Mouse (Mus musculus) gastrocnemius, postnatal 25 days (tissue): ENCODE measurements around the gene Dtd1. TPM values are rescaled to one million over a fixed set of nuclear protein-coding genes. Genes with fewer than 3 reads are reported as not detected.
A peak's percentile ranks its signal among the peaks of the same experiment; 100 is the strongest.

Experiments
- DNase-seq: peaks from one replicate; pipeline ENCODE4 v3.0.0; 2022
- total RNA-seq, 2 experiments: library from RNA; stranded (reverse); gene quantifications; 1 replicate in 1 of 2; 2 replicates in 1 of 2; pipeline ENCODE4 v1.2.3; 2021

The Dtd1 gene
- total RNA-seq, 2 experiments from 2014 or later: 8.4 to 11.7 TPM

DNA sequence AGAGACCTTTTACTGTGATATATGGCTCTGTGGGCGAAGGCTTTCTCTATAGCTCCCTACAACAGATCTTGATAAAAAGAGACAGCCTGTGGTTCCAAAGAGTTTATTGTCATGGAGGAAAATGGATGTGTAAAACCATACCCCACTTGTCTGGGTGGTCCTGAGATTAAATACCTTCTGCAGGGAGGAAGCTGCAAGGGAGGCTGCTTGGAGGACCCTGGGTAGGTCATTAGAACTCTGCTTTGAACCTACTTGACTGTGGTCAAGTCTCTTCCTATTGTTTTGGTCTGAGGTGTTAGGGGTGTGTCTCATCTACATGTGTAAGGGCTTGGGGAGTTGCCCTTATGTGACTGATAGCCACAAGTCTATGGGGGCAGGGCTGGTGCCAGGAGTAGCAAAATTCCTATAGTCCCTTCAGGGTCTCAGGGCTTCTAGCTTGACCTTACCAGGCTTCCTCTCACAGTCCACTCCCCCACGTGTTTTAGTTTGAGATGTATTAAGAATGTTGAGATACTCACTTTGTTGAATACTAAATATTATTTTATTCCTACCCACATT lies 115.6 kb downstream of the Dtd1 start:
- DNase-seq: no peak

DNA sequence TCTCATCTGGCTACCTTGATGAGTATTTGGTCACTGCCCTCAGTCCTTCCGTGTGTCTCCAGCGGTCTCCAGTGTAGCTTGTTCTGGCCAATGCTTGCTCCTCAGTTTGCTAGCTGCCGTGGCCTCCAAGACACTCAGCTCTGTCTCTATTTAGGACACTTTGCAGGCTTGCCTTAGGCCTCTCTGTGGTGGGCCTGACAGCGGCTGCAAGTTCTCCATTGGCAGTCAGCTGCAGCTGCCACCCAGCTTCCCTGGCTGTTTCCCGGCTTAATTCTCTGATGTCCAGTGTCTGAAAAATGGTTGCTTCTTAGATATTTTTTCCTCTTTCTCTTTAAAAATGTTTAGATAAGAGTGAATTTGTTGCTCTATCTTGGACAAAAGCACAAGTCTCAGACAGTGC lies 116.6 kb downstream of the Dtd1 start:
- DNase-seq: no peak

DNA sequence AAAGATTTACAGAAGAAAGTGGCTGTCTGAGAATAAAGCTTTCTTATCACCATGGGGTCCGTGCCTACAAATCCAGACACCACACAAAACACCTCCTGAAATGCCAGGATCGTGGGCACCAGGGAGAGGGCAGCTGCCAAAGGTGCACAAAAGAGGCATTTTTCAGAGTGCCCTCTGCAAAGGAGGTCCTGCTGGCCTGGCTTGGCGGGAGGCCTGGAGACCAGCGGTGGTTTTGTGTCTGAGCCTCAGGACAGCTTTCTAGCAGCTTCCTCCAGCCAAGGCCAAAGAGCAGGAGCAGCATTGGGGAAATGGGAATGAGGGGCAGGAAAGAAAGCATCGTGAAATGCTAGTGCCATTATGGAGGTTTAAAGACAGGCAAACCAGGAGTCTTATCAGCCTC lies 118.6 kb downstream of the Dtd1 start:
- no peak for DNase-seq

DNA sequence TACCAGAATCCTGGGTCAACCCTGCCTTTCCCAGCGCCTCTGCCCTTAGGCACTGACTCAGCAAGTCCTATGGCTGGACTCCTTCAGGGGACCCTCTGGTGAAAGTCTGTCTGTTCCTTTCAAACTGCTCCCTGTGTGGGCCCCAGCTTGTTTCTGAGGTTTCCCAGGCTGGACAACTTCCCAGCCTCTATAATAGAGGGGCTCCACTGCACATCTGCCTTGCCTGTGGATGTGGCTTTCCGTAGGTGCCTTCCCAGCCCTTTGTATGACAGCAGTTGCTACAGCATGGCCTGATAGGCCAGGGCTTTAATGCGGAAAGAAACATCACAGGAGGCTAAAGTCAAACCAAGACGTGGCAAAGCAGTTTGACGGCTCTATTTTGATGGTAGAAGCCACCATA lies 119.6 kb downstream of the Dtd1 start:
- no peak for DNase-seq

DNA sequence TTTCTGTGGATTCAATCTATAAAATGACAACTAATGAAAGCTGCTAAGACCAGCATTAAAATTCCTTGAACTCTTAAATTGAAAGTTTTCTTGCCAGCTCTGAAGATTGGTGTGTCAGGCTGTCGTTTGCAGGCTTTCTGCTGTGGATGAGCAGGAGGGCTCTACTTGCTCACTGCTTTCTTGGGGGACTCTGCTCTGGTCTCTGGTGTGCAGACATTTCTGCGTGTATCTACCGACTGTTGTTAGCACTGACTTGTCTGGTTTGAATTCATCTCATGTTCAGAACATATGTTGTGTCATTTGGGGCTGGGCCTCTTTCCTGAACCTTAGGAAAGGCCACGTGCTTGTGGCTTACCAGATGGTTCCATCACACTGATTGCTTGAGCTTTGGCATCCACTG lies 120.0 kb downstream of the Dtd1 start:
- DNase-seq: no peak

GRCm38 (mm10) chr2:144720407-144720959 lies 120.8 kb downstream of the Dtd1 start:
- DNase-seq: no peak

DNA sequence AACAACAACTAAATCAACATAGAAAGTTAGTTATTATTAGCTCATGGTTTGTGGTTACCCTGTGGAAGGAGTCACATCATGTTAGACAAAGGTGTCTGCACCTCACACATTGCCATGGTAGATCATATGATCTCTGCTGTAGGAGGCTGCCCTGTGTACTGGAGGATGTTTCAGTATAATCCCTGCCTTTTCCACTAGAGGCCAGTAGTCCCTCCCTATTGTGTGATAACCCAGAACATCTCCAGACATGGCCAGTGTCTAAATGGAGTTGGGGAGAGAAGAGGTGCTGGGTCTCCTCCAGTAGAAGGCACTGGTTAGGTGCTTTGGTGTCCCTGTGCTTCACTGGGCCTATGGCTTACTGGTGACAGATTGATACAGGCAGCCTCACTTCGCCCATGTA lies 125.0 kb downstream of the Dtd1 start:
- no peak for DNase-seq

- no peak for DNase-seq
Observed at GRCm38 (mm10) chr2:144727136-144727535, 127.4 kb downstream of the Dtd1 start.

- no peak for DNase-seq
Observed at GRCm38 (mm10) chr2:144729776-144730175, 130.1 kb downstream of the Dtd1 start.

- DNase-seq: no peak
Observed at GRCm38 (mm10) chr2:144738161-144738560, 138.5 kb downstream of the Dtd1 start.

- DNase-seq: peak; percentile 58
Observed at GRCm38 (mm10) chr2:144738576-144738975, 138.9 kb downstream of the Dtd1 start.

GRCm38 (mm10) chr2:144740577-144740997 lies 140.9 kb downstream of the Dtd1 start:
- DNase-seq: no peak

GRCm38 (mm10) chr2:144741973-144742372 lies 142.3 kb downstream of the Dtd1 start:
- no peak for DNase-seq

GRCm38 (mm10) chr2:144743316-144743715 lies 143.6 kb downstream of the Dtd1 start:
- no peak for DNase-seq

DNA sequence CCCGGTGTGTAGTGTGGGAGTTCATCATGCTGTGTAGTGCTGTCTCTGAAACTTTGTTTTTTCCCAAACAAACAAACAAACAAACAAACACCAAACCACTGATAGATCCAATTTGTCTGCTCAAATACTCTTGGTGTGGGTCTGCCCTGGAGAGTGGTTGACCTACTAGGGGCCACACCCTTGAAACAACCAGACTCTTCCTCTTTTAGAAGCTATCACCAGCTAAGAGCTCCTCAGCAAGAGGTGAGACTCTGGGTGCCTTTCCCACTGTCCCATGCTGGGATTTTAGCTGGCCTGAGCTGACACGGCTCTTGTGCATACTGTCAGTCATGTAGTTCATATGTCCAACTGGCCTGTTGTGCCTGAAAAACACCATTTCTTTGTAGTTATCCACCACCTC lies 145.6 kb downstream of the Dtd1 start:
- no peak for DNase-seq

- DNase-seq: peak; percentile 58
Observed at GRCm38 (mm10) chr2:144746046-144746783, 146.5 kb downstream of the Dtd1 start.

DNA sequence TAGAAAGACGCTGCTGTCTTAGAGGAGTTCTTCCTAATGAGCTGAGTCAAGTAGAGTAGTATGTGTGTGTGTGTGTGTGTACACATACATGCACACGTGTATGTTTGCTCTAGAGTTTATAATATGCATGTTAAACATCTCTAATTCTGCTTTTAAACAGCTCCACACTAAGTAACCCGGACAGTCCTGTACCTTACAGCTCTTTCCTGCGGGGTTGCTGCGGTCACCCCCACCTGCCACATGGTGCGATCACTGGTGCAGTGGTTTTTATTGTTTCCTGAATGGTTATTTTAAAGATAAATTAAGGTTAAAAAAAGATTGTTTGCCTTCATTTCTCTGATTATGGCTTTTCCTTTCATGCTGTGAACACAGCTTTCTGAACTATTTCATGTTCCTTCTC lies 153.9 kb downstream of the Dtd1 start:
- DNase-seq: no peak

- DNase-seq: no peak
Observed at GRCm38 (mm10) chr2:144755016-144755415, 155.3 kb downstream of the Dtd1 start.

DNA sequence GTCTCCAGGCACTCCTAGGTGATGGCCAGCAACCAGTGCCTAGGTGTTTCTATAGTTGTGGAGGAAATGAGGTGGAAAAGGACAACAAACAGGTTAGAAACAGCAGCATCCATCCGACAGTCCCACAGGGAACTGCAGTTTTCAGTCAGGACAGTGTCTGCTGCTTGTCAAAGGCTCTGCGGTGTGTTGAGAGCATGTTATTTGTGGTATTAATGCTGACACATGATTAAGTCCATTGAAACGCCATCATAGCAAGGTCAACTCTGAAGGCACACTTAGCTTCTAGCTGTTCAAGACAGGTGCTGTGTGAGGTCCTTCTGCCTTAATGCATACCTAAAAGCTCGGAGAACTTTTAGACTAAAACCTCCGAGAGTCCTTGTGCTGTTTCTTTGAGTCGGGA lies 161.0 kb downstream of the Dtd1 start:
- DNase-seq: no peak

- DNase-seq: no peak
Observed at GRCm38 (mm10) chr2:144763706-144764105, 164.0 kb downstream of the Dtd1 start.

- no peak for DNase-seq
Observed at GRCm38 (mm10) chr2:144764116-144764788, 164.6 kb downstream of the Dtd1 start.

- DNase-seq: no peak
Observed at GRCm38 (mm10) chr2:144765219-144765618, 165.5 kb downstream of the Dtd1 start.
